Mouse (Mus musculus): ENCODE data around the gene Ucp2. TPM values are rescaled to one million over a fixed set of nuclear protein-coding genes. Genes with fewer than 3 reads are reported as not detected.

Ucp2 gene
- total RNA-seq (2012; rRNA removed): 46.9 and 52.7 TPM in 2 replicates

GRCm38 (mm10) chr7:100493117-100493483 lies at the start of gene Ucp2:
Gene Ucp2 (plus strand): TSS chr7:100493337.
- H3K36me3 ChIP-seq (ENCODE audit: control insufficient read depth, insufficient read depth, low read length, poor library complexity, severe bottlenecking): peaks cover 35% of the 10 kb centered on the region
- no peak for TF ChIP-seq ZNF384 (IDR thresholded peaks at IDR 0.05; ENCODE audit: low read depth, low read length)
- H3K9me3 ChIP-seq (ENCODE audit: control insufficient read depth, insufficient read depth, low read depth, low read length): no peaks in the 10 kb centered on the region
- H3K27ac ChIP-seq (ENCODE audit: insufficient read depth, low read depth, low read length, poor library complexity, severe bottlenecking): peak within 1 kb of the TSS; percentile 85
- H3K4me3 ChIP-seq (ENCODE audit: insufficient read depth in 1 of 2, low read depth in 1 of 2, low read length in 2 of 2, poor library complexity in 1 of 2, severe bottlenecking in 1 of 2): peak within 1 kb of the TSS; percentile 74 to 94
- peaks cover 3 to 21% of the 10 kb centered on the region in 2 experiments; a peak in 2 of 4 replicates for H3K4me1 ChIP-seq (ENCODE audit: control insufficient read depth in 2 of 2, insufficient read depth in 2 of 2, low read length in 2 of 2, poor library complexity in 1 of 2)
- in situ Hi-C loops (cut with MboI; ENCODE audit: low sequenced_read_pairs in 2 of 2, unreplicated experiment in 2 of 2): no loop called here
- H3K9ac ChIP-seq (ENCODE audit: insufficient read depth, low read depth, low read length, poor library complexity, severe bottlenecking): peak within 1 kb of the TSS; percentile 85
- peak; percentile 69 for DNase-seq (ENCODE audit: low read depth, low spot score)

GRCm38 (mm10) chr7:100443728-100444127 lies 49.4 kb upstream of the Ucp2 start:
- Histone ChIP-seq H3K9ac (ENCODE audit: insufficient read depth, low read depth, low read length, poor library complexity, severe bottlenecking) (no peak overlapping the region), H3K4me3 (ENCODE audit: insufficient read depth in 1 of 2, low read depth in 1 of 2, low read length in 2 of 2, poor library complexity in 1 of 2, severe bottlenecking in 1 of 2) (no peak overlapping the region), H3K36me3 (ENCODE audit: control insufficient read depth, insufficient read depth, low read length, poor library complexity, severe bottlenecking) (peaks cover 11% of the 10 kb centered on the region), H3K9me3 (ENCODE audit: control insufficient read depth, insufficient read depth, low read depth, low read length) (no peaks in the 10 kb centered on the region), H3K4me1 (ENCODE audit: control insufficient read depth in 2 of 2, insufficient read depth in 2 of 2, low read length in 2 of 2, poor library complexity in 1 of 2) (no peaks in the 10 kb centered on the region), H3K27ac (ENCODE audit: insufficient read depth, low read depth, low read length, poor library complexity, severe bottlenecking) (no peak overlapping the region)
- in situ Hi-C loops (cut with MboI; ENCODE audit: low sequenced_read_pairs in 2 of 2, unreplicated experiment in 2 of 2): no loop called here
- no peak for DNase-seq (ENCODE audit: low read depth, low spot score)
- TF ChIP-seq MAFK (IDR thresholded peaks at IDR 0.05; ENCODE audit: insufficient read depth, low read depth, low read length) (no peak), ZC3H11A (IDR thresholded peaks at IDR 0.05; ENCODE audit: borderline replicate concordance, low read depth, low read length) (no peak), HCFC1 (IDR thresholded peaks at IDR 0.05; ENCODE audit: borderline replicate concordance, insufficient read depth, low read length) (no peak), ZNF384 (IDR thresholded peaks at IDR 0.05; ENCODE audit: low read depth, low read length) (no peak), CHD2 (IDR thresholded peaks at IDR 0.05; ENCODE audit: low read depth, low read length) (no peak)

- Histone ChIP-seq H3K9ac (ENCODE audit: insufficient read depth, low read depth, low read length, poor library complexity, severe bottlenecking) (no peak overlapping the region), H3K9me3 (ENCODE audit: control insufficient read depth, insufficient read depth, low read depth, low read length) (no peaks in the 10 kb centered on the region), H3K4me3 (ENCODE audit: insufficient read depth in 1 of 2, low read depth in 1 of 2, low read length in 2 of 2, poor library complexity in 1 of 2, severe bottlenecking in 1 of 2) (no peak overlapping the region), H3K27ac (ENCODE audit: insufficient read depth, low read depth, low read length, poor library complexity, severe bottlenecking) (no peak overlapping the region), H3K36me3 (ENCODE audit: control insufficient read depth, insufficient read depth, low read length, poor library complexity, severe bottlenecking) (peaks cover 10% of the 10 kb centered on the region), H3K4me1 (ENCODE audit: control insufficient read depth in 2 of 2, insufficient read depth in 2 of 2, low read length in 2 of 2, poor library complexity in 1 of 2) (no peaks in the 10 kb centered on the region)
- DNase-seq (ENCODE audit: low read depth, low spot score): no peak
- in situ Hi-C loops (cut with MboI; ENCODE audit: low sequenced_read_pairs in 2 of 2, unreplicated experiment in 2 of 2): no loop called here
- TF ChIP-seq ZC3H11A (IDR thresholded peaks at IDR 0.05; ENCODE audit: borderline replicate concordance, low read depth, low read length): no peak
- TF ChIP-seq HCFC1 (IDR thresholded peaks at IDR 0.05; ENCODE audit: borderline replicate concordance, insufficient read depth, low read length): no peak
- no peak for TF ChIP-seq MAFK (IDR thresholded peaks at IDR 0.05; ENCODE audit: insufficient read depth, low read depth, low read length)
- TF ChIP-seq ZNF384 (IDR thresholded peaks at IDR 0.05; ENCODE audit: low read depth, low read length): no peak
- TF ChIP-seq CHD2 (IDR thresholded peaks at IDR 0.05; ENCODE audit: low read depth, low read length): no peak
Measured at GRCm38 (mm10) chr7:100446271-100446670, 46.9 kb upstream of the Ucp2 start.

GRCm38 (mm10) chr7:100448530-100448929 lies 44.6 kb upstream of the Ucp2 start:
- Histone ChIP-seq H3K9me3 (ENCODE audit: control insufficient read depth, insufficient read depth, low read depth, low read length) (no peaks in the 10 kb centered on the region), H3K4me1 (ENCODE audit: control insufficient read depth in 2 of 2, insufficient read depth in 2 of 2, low read length in 2 of 2, poor library complexity in 1 of 2) (no peaks in the 10 kb centered on the region), H3K36me3 (ENCODE audit: control insufficient read depth, insufficient read depth, low read length, poor library complexity, severe bottlenecking) (peaks cover 11% of the 10 kb centered on the region), H3K27ac (ENCODE audit: insufficient read depth, low read depth, low read length, poor library complexity, severe bottlenecking) (no peak overlapping the region), H3K9ac (ENCODE audit: insufficient read depth, low read depth, low read length, poor library complexity, severe bottlenecking) (no peak overlapping the region), H3K4me3 (ENCODE audit: insufficient read depth in 1 of 2, low read depth in 1 of 2, low read length in 2 of 2, poor library complexity in 1 of 2, severe bottlenecking in 1 of 2) (no peak overlapping the region)
- in situ Hi-C loops (cut with MboI; ENCODE audit: low sequenced_read_pairs in 2 of 2, unreplicated experiment in 2 of 2): no loop called here
- TF ChIP-seq ZC3H11A (IDR thresholded peaks at IDR 0.05; ENCODE audit: borderline replicate concordance, low read depth, low read length): no peak
- TF ChIP-seq ZNF384 (IDR thresholded peaks at IDR 0.05; ENCODE audit: low read depth, low read length): no peak
- no peak for TF ChIP-seq CHD2 (IDR thresholded peaks at IDR 0.05; ENCODE audit: low read depth, low read length)
- TF ChIP-seq HCFC1 (IDR thresholded peaks at IDR 0.05; ENCODE audit: borderline replicate concordance, insufficient read depth, low read length): no peak
- no peak for DNase-seq (ENCODE audit: low read depth, low spot score)

- Histone ChIP-seq H3K27ac (ENCODE audit: insufficient read depth, low read depth, low read length, poor library complexity, severe bottlenecking) (no peak overlapping the region), H3K4me1 (ENCODE audit: control insufficient read depth in 2 of 2, insufficient read depth in 2 of 2, low read length in 2 of 2, poor library complexity in 1 of 2) (no peaks in the 10 kb centered on the region), H3K9me3 (ENCODE audit: control insufficient read depth, insufficient read depth, low read depth, low read length) (no peaks in the 10 kb centered on the region), H3K36me3 (ENCODE audit: control insufficient read depth, insufficient read depth, low read length, poor library complexity, severe bottlenecking) (peaks cover 11% of the 10 kb centered on the region), H3K4me3 (ENCODE audit: insufficient read depth in 1 of 2, low read depth in 1 of 2, low read length in 2 of 2, poor library complexity in 1 of 2, severe bottlenecking in 1 of 2) (no peak overlapping the region), H3K9ac (ENCODE audit: insufficient read depth, low read depth, low read length, poor library complexity, severe bottlenecking) (no peak overlapping the region)
- TF ChIP-seq HCFC1 (IDR thresholded peaks at IDR 0.05; ENCODE audit: borderline replicate concordance, insufficient read depth, low read length) (no peak), ZC3H11A (IDR thresholded peaks at IDR 0.05; ENCODE audit: borderline replicate concordance, low read depth, low read length) (no peak), MAFK (IDR thresholded peaks at IDR 0.05; ENCODE audit: insufficient read depth, low read depth, low read length) (no peak), CHD2 (IDR thresholded peaks at IDR 0.05; ENCODE audit: low read depth, low read length) (no peak), ZNF384 (IDR thresholded peaks at IDR 0.05; ENCODE audit: low read depth, low read length) (no peak)
- DNase-seq (ENCODE audit: low read depth, low spot score): no peak
- in situ Hi-C loops (cut with MboI; ENCODE audit: low sequenced_read_pairs in 2 of 2, unreplicated experiment in 2 of 2): no loop called here
Measured at GRCm38 (mm10) chr7:100448985-100449384, 44.2 kb upstream of the Ucp2 start.

Data from ES-E14 (cell line).